Mouse (Mus musculus) brain, adult 2 months (tissue): ENCODE data around the gene Hmox1.

Experiments used
- DNase-seq: peaks from one replicate; pipeline ENCODE4 v3.0.0; 2011; ENCODE audit warnings: low read depth, low spot score

Gene Hmox1

DNA sequence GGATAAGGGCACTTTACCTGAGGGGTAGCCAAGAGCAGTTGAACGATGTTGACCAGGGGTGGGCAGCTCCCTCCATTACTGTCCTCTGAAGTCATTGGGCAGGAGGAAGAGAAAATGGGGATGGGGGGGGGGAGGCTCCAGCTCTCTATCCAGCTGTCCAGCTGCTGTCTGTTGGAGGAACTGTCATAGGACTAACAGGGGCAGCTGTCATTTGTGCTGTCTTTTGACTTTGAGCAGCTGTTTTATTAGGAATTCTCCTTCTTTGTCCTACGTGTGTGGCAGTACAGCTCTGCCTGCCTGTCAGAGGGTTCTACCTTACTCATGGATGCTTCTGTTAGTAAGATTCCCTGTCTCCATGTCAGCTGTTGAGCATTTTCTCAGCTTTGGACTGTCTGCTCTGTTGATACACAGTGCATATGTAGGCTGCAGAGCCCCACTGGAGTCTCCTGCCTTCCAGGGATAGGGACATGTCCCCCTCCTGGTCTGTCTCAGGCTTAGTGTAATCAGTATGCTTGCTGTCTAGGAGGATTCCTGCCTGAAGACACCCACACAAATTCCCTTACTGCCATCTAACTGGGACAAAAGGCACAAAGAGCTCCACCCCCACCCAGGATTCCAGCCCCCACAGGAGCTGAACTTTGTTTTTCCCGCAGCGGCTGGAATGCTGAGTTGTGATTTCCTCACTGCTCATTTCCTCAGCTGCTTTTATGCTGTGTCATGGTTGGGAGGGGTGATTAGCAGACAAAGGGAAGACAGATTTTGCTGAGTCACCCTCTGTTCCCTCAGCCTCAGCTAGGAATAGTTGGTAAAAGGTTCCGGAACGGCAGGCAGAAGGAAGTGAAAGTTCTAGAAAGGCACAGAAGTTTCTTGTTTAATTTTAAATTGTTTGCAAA, 4.2 kb upstream of the Hmox1 start:
- peak; percentile 94 for DNase-seq

- no peak for DNase-seq
Measured at GRCm38 (mm10) chr8:75090781-75091365, 2.5 kb upstream of the Hmox1 start.

- DNase-seq = no peak
Measured at GRCm38 (mm10) chr8:75102956-75103355, 9.5 kb downstream of the Hmox1 start.

DNA sequence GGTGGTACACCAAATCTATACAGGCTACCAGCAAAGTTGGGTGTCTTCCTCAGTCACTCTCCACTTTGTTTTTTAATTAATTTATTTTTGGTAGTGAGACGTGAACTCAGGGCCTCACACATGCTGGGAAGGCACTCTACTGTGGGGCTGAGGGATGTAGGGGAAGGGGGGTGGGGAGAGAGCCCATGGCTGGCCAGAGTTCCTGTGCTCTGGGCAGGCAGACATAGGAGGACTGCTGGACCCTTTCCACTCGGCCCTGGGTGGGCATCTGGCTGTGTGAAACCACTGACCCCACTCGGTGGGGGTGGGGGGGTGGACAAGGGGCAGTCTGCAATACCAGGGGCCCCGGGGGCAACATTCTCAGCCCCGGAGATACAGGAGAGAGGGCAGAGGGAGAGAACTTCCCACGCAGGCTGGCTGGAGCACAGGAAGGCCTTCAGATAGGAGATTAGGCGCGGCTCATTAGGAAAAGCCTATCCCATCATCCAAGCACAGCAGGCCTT, 10.0 kb downstream of the Hmox1 start:
- no peak for DNase-seq

DNA sequence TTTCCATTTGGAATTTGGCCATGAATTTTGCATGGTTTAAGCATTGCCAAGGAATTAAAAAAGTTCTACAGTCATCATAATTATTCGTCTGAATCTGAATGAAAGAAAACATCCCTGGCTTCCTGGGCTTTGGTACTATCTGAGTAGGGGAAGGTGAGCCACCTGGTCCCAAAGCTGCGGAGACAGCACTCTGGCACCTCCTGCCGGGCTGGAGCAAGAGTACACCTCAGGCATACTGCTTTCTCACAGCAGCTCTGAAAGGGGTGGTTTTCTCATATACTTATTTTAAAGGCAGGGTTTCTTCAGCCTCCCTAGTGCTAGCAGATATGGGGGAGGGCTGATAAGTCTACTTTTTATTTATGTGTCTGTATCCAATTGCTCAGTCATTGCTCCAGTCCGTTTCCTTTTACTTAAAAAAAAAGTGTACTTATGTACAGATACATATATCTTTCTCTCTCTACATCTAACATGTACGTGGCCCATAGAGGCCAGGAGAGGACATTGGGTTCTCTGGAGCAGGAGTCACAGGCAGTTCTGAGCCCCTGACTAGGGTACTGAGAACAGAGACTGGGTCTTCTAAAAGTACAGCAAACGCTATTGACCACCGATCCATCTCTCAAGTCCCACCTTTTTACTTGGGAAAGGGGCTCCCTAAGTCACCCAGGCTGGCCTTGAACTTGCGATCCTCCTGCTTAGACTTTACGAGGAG, 15.3 kb downstream of the Hmox1 start:
- peak; percentile 90 for DNase-seq

DNA sequence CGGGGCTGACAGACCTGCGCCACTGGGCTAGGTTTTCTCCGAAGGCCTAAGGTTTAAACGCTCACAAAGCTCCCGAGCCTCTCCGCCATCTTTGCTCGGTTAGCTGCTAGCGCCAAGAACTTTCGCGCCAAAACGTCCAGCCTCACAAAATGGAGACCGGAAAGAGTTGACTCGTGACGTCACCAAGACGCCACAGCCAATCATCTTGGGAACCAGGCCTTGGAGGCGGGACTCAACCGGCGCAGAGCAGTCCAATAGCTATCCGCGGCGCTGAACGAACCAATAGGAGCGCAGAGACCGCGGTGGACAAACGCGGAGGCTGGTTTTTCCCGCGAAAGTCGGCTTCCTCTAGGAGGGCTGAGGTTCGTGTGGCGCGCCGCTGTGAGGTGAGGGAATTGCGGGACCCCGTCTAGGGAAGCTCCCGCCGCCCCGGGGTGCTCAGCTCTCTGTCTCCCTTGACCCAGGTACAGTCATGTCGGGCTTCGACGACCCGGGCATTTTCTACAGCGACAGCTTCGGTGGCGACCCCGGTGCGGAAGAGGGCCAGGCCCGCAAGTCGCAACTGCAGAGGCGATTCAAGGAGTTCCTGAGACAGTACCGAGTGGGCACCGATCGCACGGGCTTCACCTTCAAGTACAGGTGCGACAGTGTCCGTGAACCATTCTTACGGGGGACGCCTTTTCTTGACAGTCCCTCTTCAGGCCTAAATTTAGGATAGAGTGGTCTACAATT, 16.0 kb downstream of the Hmox1 start, which contains the start of gene Mcm5:
Mcm5 (plus strand) TSS at position 334 of the 732 bp plus-strand sequence.
- peak; percentile 99 for DNase-seq

DNA sequence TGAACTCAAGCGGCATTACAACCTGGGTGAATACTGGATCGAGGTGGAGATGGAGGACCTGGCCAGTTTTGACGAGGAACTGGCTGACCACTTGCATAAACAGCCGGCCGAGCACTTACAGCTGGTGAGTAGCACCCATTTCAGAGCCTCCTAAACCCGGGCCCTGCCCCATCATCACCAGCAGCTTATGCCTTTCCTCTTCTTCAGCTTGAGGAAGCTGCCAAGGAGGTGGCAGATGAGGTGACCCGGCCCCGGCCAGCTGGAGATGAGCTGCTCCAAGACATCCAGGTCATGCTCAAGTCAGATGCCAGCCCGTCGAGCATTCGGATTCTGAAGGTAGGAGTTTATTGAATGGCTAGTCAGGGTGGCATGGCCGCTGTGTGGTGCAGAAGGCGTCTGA, 16.7 kb downstream of the Hmox1 start:
- no peak for DNase-seq

GRCm38 (mm10) chr8:75118505-75118904, 25.1 kb downstream of the Hmox1 start:
- peak; percentile 16 for DNase-seq

DNA sequence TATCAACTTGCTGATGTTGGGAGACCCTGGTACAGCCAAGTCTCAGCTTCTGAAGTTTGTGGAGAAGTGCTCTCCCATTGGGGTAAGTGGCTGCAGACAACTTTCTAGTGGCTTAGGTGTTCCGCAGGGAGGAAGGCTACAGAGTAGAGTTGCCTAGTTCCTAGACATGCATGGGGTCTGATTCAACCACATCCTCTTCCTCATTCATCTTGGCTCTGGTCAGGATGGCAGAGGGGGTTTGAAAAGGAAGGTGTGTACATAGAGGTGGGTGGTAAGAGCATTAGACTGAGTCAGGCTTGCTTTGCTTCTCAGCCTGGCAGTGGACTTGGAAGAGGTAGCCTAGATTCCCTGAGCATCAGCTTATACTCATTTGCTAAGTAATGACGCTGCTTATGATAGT, 25.9 kb downstream of the Hmox1 start:
- DNase-seq = no peak

- no peak for DNase-seq
Measured at GRCm38 (mm10) chr8:75119747-75120146, 26.3 kb downstream of the Hmox1 start.

DNA sequence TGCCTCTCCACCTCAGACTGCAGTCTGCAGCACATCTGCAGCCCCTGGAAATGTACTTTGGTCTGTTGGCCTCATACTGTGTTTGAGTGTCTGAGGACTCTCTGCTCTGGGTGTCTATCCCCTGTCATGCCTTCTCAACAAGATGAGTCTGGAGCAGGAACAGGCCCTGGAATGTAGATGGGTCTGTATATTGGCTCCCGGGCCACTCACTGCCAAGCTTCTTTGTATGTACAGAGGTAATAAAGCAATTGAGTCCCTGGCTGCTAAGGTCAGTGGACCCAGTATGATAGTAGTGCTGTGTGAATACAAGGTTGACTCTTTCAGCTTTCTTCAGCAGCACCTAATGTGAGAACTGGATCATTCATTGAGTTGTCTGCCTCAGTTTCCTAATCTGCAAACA, 34.0 kb downstream of the Hmox1 start:
- no peak for DNase-seq

DNA sequence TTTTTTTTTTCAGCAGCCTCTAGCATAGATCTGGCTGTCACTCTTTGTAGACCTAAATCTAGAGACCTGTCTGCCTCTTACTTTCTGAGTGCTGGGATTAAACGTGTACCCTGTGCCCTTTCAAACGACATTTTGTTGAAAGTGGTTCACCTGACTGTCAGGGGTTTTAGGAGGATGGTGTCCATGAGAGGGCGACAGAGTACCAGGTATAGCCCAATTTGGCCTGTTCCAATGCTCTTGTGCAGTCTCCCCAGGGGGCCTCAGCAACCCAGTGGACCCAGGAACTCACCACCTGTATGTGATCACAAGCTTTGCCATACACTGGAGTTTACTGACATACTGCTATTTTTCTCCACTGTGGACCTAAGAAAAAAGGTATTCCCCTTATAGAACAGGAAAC, 39.1 kb downstream of the Hmox1 start:
- DNase-seq = peak; percentile 84

- no peak for DNase-seq
Measured at GRCm38 (mm10) chr8:75133399-75133798, 40.0 kb downstream of the Hmox1 start.

- DNase-seq = peak; percentile 92
Measured at GRCm38 (mm10) chr8:75134603-75135391, 41.4 kb downstream of the Hmox1 start.

GRCm38 (mm10) chr8:75135756-75136155, 42.3 kb downstream of the Hmox1 start:
- peak; percentile 64 for DNase-seq

DNA sequence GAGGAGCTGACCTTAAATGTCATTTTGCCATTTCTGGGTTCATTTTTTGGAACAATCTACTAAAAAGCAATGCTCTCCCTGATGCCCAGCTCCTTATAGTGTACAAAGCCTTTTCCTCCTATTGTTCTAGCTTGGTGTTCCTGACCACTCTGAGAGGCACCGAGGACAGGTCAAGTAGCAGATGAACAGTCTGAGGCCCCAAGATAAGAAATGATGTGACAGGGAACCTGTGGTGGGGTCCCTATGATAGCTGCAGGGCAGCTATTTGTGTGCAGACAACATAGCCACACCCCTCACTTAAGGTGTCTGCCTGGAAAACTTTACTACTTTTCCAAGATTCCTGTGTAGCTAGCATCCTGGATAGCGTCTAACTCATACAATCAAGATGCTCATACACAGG, 42.8 kb downstream of the Hmox1 start:
- DNase-seq = no peak

DNA sequence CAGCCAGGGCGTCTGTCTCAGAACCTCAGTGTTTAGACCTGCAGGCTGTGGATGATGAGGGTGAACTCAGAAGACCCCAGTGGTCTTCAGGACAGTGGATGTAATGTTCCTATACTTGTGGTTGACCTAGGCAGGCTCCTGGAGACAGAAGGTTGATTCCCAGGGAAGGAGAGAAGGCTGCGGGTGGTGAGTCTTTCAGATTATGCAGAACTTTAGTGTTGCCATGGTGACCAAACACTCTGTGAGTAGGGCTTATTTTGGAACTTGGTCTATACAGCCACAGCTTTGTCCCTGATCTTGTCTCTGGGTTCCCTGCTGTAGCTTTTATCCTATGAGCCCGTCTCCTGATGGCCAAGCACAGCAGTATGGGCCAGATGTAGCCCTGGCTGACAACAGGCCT, 44.1 kb downstream of the Hmox1 start:
- peak; percentile 81 for DNase-seq
